ENCODE assay signal across 19 mouse cellular contexts in genomic region chr19:38798291-38798690, GRCm38 (mm10). TPM values are rescaled to one million over a fixed set of nuclear protein-coding genes. Genes with fewer than 3 reads are reported as not detected.
DNase-seq lines count a peak whose midpoint lies in the region; ATAC-seq and TF ChIP-seq lines count a peak whose summit lies in the region.
"Had no signal": no experiment of that assay in that cellular context is flagged by ENCODE, and none has a peak within 500 bp of the region (broad histone marks: within the 10 kb centered on the region; RNA-seq: fewer than 3 reads in every experiment).

No protein-coding gene starts in this region.

- ATAC-seq in kidney, embryonic 15.5 days (replicated peaks; ENCODE audit: low FRiP score): no peak
- ATAC-seq: forebrain, embryonic 15.5 days; midbrain, embryonic 15.5 days; Patski had no signal

- peaks cover 91% of the 10 kb centered on the region for H3K36me3 ChIP-seq in kidney, embryonic 15.5 days

- no peaks in the 10 kb centered on the region for H3K27me3 ChIP-seq in kidney, embryonic 15.5 days
- H3K27me3 ChIP-seq: forebrain, embryonic 15.5 days; liver, embryonic 13.5 days; lung, embryonic 15.5 days; midbrain, embryonic 15.5 days; Patski had no signal

- peak; percentile 74 for DNase-seq in heart, adult 11 months
- no peak for DNase-seq in heart, postnatal 25 days (ENCODE audit: low spot score)
- peak; percentile 20 for DNase-seq in gastrocnemius, postnatal 14 days
- peak; percentile 62 to 65 for DNase-seq in layer of hippocampus, adult 8-10 months (ENCODE audit: low spot score in 2 of 2)
- peak; percentile 19 to 24 for DNase-seq in left cerebral cortex, adult 2 months (ENCODE audit: extremely low spot score in 1 of 2, low spot score in 2 of 2)
- no peak for DNase-seq in embryo, embryonic 9.5 days (ENCODE audit: extremely low spot score)
- no peak for DNase-seq in cerebellum, adult 11-12 months
- DNase-seq: adrenal gland, postnatal 25 days; cerebellum, postnatal 36 days; kidney, adult 2 months; kidney, postnatal 25 days; liver, embryonic 13.5 days; thymus, postnatal 14 days had no signal

- H3K4me2 ChIP-seq in kidney, embryonic 15.5 days: no peak overlapping the region
- H3K4me2 ChIP-seq: forebrain, embryonic 15.5 days; liver, embryonic 13.5 days; lung, embryonic 15.5 days; midbrain, embryonic 15.5 days had no signal

- intact Hi-C loops in heart, postnatal 25 days (cut with DNase I): no loop called here
- intact Hi-C loops in gastrocnemius, postnatal 14 days (cut with DNase I; ENCODE audit: low total_unique reads): no loop called here
- intact Hi-C loops in left cerebral cortex, adult 2 months (cut with DNase I): no loop called here

- no peak overlapping the region for H3K27ac ChIP-seq in left cerebral cortex, adult 2 months
- no peak overlapping the region for H3K27ac ChIP-seq in kidney, embryonic 15.5 days
- H3K27ac ChIP-seq: embryonic facial prominence, embryonic 10.5 days; forebrain, embryonic 15.5 days; liver, embryonic 13.5 days; lung, embryonic 15.5 days; midbrain, embryonic 15.5 days had no signal

- no peak overlapping the region for H3K9ac ChIP-seq in kidney, embryonic 15.5 days
- H3K9ac ChIP-seq: forebrain, embryonic 15.5 days; liver, embryonic 13.5 days; lung, embryonic 15.5 days; midbrain, embryonic 15.5 days had no signal

- no peak overlapping the region for H3K4me3 ChIP-seq in left cerebral cortex, adult 2 months
- no peak overlapping the region for H3K4me3 ChIP-seq in kidney, embryonic 15.5 days (replicated peaks)
- H3K4me3 ChIP-seq: embryonic facial prominence, embryonic 10.5 days; forebrain, embryonic 15.5 days; liver, embryonic 13.5 days; lung, embryonic 15.5 days; midbrain, embryonic 15.5 days had no signal

- no peaks in the 10 kb centered on the region for H3K9me3 ChIP-seq in kidney, embryonic 15.5 days (replicated peaks)
- H3K9me3 ChIP-seq: embryonic facial prominence, embryonic 10.5 days; forebrain, embryonic 15.5 days; liver, embryonic 13.5 days; lung, embryonic 15.5 days; midbrain, embryonic 15.5 days had no signal

- H3K4me1 ChIP-seq in kidney, embryonic 15.5 days: no peaks in the 10 kb centered on the region
- H3K4me1 ChIP-seq: embryonic facial prominence, embryonic 10.5 days; forebrain, embryonic 15.5 days; liver, embryonic 13.5 days; lung, embryonic 15.5 days; midbrain, embryonic 15.5 days had no signal

- 86% methylated on average over 1 of the region's 1 CpGs for WGBS in kidney, embryonic 15.5 days

- no peak for TF ChIP-seq CTCF in left cerebral cortex, adult 2 months (IDR thresholded peaks at IDR 0.05)

RNA-seq across cellular contexts. Expression of gene Noc3l, which starts 20.7 kb away (rescaled TPM):
- 1 to 10 TPM; 6.1 to 6.7 TPM for total RNA-seq in heart, postnatal 25 days (2021)
- total RNA-seq in gastrocnemius, postnatal 14 days (2021): 1 to 10 TPM; 5.3 to 7.7 TPM
- 10 to 100 TPM; 12.7 to 16.1 (median 14.5) TPM for total RNA-seq in layer of hippocampus, adult 8-10 months (2022)
- total RNA-seq in left cerebral cortex, adult 2 months (2021): 10 to 100 TPM; 13.4 to 14.6 TPM
- 8.0 and 8.2 TPM in 2 replicates for polyA plus RNA-seq in kidney, embryonic 15.5 days (2015; fragmentation: Nextera tagmentation; extraction: Ambion mirVana)

RNA-seq across cellular contexts. Expression of gene Tbc1d12, which starts 38.1 kb away (rescaled TPM):
- 1 to 10 TPM; 5.9 to 6.7 TPM for total RNA-seq in heart, postnatal 25 days (2021)
- total RNA-seq in gastrocnemius, postnatal 14 days (2021): 1 to 10 TPM; 3.1 to 3.7 TPM
- 10 to 100 TPM; 11.7 to 12.5 (median 12.2) TPM for total RNA-seq in layer of hippocampus, adult 8-10 months (2022)
- total RNA-seq in left cerebral cortex, adult 2 months (2021): 10 to 100 TPM; 11.6 to 13.3 TPM
- 2.2 and 2.4 TPM in 2 replicates for polyA plus RNA-seq in kidney, embryonic 15.5 days (2015; fragmentation: Nextera tagmentation; extraction: Ambion mirVana)

Comparison
In these comparisons a context has a peak if more than half of its experiments do, and no peak if none do; other contexts are left out.
1. DNase-seq: peak in heart, adult 11 months (single experiment), gastrocnemius, postnatal 14 days (single experiment), layer of hippocampus, adult 8-10 months (2 of 2) and left cerebral cortex, adult 2 months (2 of 2); none in heart, postnatal 25 days (single experiment), embryo, embryonic 9.5 days (single experiment) and cerebellum, adult 11-12 months (single experiment).